Mouse (Mus musculus) G1E (cell line): ENCODE data around the gene Clba1. TPM values are rescaled to one million over a fixed set of nuclear protein-coding genes. Genes with fewer than 3 reads are reported as not detected.

Experiments
- ATAC-seq: 2 replicates; pipeline ENCODE4 v1.8.0; 2016; ENCODE audit warnings: mild to moderate bottlenecking; ENCODE audit not compliant: insufficient number of reproducible peaks, poor library complexity, low FRiP score, severe bottlenecking; ENCODE audit errors: extremely low read depth
- DNase-seq: peaks from one replicate; pipeline ENCODE4 v3.0.0; 2012; ENCODE audit warnings: low spot score
- H3K27me3 ChIP-seq: 2 replicates; pipeline ENCODE4 v1.6.1; 2012; ENCODE audit warnings: mild to moderate bottlenecking, low read length, inconsistent platforms; ENCODE audit not compliant: insufficient read depth
- H3K36me3 ChIP-seq: replicated peaks from 2 replicates; pipeline ENCODE3; 2012; ENCODE audit warnings: mild to moderate bottlenecking, inconsistent platforms
- H3K4me1 ChIP-seq: 2 replicates; pipeline ENCODE4 v1.6.1; 2012; ENCODE audit warnings: low read depth, low read length, inconsistent platforms, mixed read lengths; ENCODE audit not compliant: insufficient read depth
- H3K4me3 ChIP-seq: 2 replicates; pipeline ENCODE4 v1.5.1; 2012; ENCODE audit warnings: low read depth, mild to moderate bottlenecking, inconsistent platforms, low read length, moderate library complexity, mixed read lengths
- H3K9me3 ChIP-seq: replicated peaks from 2 replicates; pipeline ENCODE4 v1.6.1; 2012; ENCODE audit warnings: inconsistent platforms
- CTCF ChIP-seq: IDR thresholded peaks from 2 replicates; pipeline ENCODE4 v1.5.1; 2012; ENCODE audit warnings: low read depth, low read length, inconsistent platforms, mixed read lengths
- GATA1 ChIP-seq: IDR thresholded peaks from 2 replicates; pipeline ENCODE4 v1.6.1; 2012; ENCODE audit warnings: borderline replicate concordance, low read length, inconsistent platforms, mixed read lengths
- GATA2 ChIP-seq: IDR thresholded peaks from 2 replicates; pipeline ENCODE4 v1.6.1; 2012; ENCODE audit warnings: low read depth, low read length, inconsistent platforms, borderline replicate concordance
- POLR2AphosphoS5 ChIP-seq: IDR thresholded peaks from 2 replicates; pipeline ENCODE4 v1.6.1; 2012; ENCODE audit warnings: low read depth, low read length, inconsistent platforms; ENCODE audit not compliant: insufficient replicate concordance
- TAL1 ChIP-seq: conservative IDR thresholded peaks from 2 replicates; pipeline ENCODE4 v1.6.1; 2012; ENCODE audit warnings: low read depth, low read length, inconsistent platforms, mixed read lengths
- polyA plus RNA-seq: library from polyadenylated mRNA; stranded (reverse); fragments of >175 nt; gene quantifications from 2 replicates; pipeline ENCODE4 v1.2.3, GENCODE M21; 2012
- total RNA-seq, 2 experiments: library from RNA; stranded (forward) in 1 of 2; stranded (reverse) in 1 of 2; fragments of 200-1000 nt in 1 of 2; fragments of >200 nt in 1 of 2; fragmentation: Nextera tagmentation in 1 of 2; gene quantifications; 2 replicates each; pipeline ENCODE4 v1.2.3; 2014 to 2017

Clba1 gene
- total RNA-seq (2014; fragmentation: Nextera tagmentation) (0.49 and 0.83 TPM in 2 replicates), total RNA-seq (2017) (1.5 and 2.8 TPM in 2 replicates), polyA plus RNA-seq (5.3 and 7.5 TPM in 2 replicates)

DNA sequence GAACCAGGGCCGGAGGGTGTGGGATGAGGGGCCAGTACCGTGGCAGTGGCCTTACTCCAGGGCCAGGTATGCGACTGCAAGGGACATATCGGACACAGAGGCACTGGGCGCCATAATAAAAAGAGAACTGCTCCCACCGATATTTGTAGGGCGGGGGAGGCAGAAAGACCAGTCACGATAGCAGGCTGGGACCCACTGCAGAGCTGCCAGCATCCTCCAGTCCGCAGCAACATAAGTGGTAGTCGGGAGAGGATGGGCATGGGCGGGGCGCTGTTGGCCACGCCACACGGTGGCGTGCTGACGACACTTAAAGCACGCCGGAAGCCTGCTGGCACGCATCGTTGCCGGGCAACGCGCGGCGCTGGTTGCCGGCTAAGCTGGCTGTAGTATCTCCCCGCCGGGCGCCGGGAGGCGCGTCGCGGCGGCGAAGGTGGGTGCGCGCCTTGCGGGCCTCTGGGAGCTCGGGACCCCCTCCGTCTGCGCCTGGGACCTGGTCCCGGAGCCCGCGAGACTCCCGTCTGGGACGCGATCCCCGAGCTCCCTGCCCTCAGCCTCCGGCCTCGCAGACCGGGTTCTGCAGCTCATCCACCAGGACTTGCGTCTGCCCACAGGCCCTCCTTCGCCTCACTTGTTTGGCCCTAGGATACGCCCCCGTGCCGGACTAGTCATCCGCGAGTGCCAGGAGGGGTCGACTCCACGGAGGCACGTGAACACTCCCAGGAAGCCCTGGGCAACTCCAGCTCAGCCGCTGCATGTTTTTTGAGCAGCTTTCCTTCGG is at the start of gene Clba1:
Gene Clba1 (plus strand): TSS at position 351 of the 778 bp plus-strand sequence.
- no peak for TF ChIP-seq GATA2
- TF ChIP-seq POLR2AphosphoS5 = no peak
- TF ChIP-seq CTCF = no peak
- no peak for TF ChIP-seq TAL1
- TF ChIP-seq GATA1 = no peak
- Histone ChIP-seq H3K9me3 (no peaks in the 10 kb centered on the region), H3K27me3 (peaks cover 55% of the 10 kb centered on the region), H3K4me3 (peak within 1 kb of the TSS; percentile 73), H3K36me3 (peaks cover 32% of the 10 kb centered on the region), H3K4me1 (peaks cover 36% of the 10 kb centered on the region)
- ATAC-seq = peak; percentile 94
- DNase-seq = peak; percentile 98

DNA sequence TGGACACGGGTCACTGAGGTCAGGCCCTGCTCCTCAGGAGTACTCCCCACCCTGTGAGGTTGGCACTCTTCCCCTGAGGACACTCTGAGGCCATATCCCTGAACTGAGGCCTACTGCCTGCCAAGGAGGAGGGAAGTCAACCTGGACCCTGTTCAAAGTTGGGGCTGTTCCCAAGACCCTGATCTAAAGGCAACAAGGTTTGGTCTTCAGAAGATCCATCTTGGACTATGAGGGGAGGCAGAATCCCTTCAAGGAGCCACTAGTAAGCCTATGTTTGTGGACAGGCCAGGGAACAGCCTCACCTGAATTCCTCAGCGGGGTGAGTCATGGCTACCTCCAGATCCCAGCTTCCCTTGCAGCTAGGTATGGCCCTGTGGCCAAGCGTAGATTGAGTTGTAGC is 49.3 kb upstream of the Clba1 start:
- Histone ChIP-seq H3K9me3 (no peaks in the 10 kb centered on the region), H3K4me1 (peaks cover 14% of the 10 kb centered on the region), H3K4me3 (no peak overlapping the region), H3K36me3 (no peaks in the 10 kb centered on the region), H3K27me3 (peaks cover 23% of the 10 kb centered on the region; the same call in 1 of the 2 replicates)
- ATAC-seq (no peak), DNase-seq (no peak)
- TF ChIP-seq CTCF (no peak), GATA1 (no peak), POLR2AphosphoS5 (no peak), TAL1 (no peak), GATA2 (no peak)

DNA sequence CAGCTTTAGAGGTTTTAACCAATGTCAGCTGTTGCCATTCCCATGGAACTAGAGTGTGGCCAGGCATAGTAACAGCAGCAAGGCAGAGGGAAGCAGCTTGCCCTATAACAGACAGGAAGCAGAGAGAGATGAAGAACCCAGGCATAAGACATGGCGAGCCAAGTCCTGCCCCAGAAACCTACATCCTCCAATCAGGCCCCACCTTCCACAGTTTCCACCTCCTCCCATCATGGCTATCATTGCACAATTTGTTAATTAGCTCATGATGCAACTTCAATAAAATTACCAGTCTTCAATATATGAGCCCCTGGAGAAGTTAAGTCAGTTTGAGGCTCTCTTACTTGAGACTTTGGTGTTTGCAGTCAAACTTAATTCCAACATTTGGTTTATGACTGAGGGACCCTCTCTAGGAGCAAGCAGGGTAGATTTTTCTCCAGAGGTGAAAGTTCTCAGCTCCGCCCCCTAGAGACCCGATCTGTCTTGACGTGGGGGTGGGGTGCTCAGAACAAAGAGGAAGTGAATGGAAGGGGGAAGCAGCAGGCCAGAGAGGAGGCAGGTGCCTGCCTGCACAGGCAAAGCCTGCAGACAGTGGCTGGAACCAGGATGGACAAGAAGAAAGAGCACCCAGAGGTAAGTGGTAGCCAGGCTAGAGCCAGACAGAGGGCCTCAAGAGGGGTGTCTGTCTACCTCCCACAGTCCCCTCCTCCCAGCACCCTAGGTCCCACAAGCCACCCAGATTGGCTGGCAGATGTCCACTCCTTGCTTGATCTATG is 48.4 kb upstream of the Clba1 start, which contains the start of gene Pld4:
Gene Pld4 (plus strand): TSS at position 502 of the 773 bp plus-strand sequence.
- TF ChIP-seq TAL1 (no peak), CTCF (no peak), GATA2 (no peak), GATA1 (no peak), POLR2AphosphoS5 (no peak)
- H3K4me1 ChIP-seq = peaks cover 14% of the 10 kb centered on the region
- H3K4me3 ChIP-seq = 0 out of 2 replicates have a peak within 1 kb of the TSS, but pooled peaks have one; percentile 1
- DNase-seq (peak; percentile 65), ATAC-seq (no peak)
- no peaks in the 10 kb centered on the region for H3K9me3 ChIP-seq
- H3K27me3 ChIP-seq = peaks cover 23% of the 10 kb centered on the region; the same call in 1 of the 2 replicates
- no peaks in the 10 kb centered on the region for H3K36me3 ChIP-seq

DNA sequence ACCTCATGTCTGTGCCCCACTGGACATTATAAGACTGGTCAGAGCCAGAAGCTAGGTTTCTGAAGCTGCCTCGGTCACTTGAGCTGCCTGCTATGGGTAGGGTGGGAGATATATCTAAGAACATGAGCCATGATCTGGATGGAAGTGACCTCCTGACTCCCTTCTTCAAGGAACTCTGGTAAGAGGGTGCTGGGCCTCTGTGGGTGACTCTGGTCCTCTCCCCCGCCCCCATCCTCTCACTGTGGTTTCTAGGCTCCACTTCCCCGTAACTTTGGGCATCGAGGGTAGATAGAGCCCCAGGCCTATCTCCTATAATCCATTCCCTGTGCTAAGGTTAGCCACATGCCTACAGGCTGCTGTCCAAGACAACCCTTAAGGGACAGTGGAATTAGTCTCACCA is 47.3 kb upstream of the Clba1 start:
- no peak for ATAC-seq
- Histone ChIP-seq H3K9me3 (no peaks in the 10 kb centered on the region), H3K27me3 (peaks cover 20% of the 10 kb centered on the region; the same call in 1 of the 2 replicates), H3K4me3 (no peak overlapping the region), H3K4me1 (peaks cover 14% of the 10 kb centered on the region), H3K36me3 (no peaks in the 10 kb centered on the region)
- no peak for DNase-seq
- TF ChIP-seq GATA1 (no peak), CTCF (no peak), GATA2 (no peak), POLR2AphosphoS5 (no peak), TAL1 (no peak)

DNA sequence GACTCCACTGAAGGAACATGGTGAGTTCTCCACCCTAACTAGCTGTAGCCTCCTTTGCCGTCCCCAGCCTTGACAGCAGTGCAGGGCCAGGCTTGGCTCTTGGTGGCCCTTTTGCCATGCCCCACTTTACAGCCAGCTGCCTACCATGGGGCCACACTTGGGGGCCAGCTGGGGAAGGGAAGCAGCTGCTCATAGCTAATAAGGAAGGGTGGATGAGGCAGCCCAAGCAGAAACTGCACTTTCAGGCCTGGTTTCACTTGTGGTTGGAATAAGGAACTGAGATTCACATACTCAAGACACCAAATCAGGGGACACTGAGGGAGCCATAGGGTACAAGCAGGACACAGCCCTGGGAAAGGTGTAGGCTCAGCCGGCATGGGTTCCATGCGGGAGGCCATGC is 46.7 kb upstream of the Clba1 start:
- no peak for DNase-seq
- TF ChIP-seq GATA2 (no peak), POLR2AphosphoS5 (no peak), TAL1 (no peak), GATA1 (no peak), CTCF (no peak)
- Histone ChIP-seq H3K27me3 (peaks cover 16% of the 10 kb centered on the region; the same call in 1 of the 2 replicates), H3K4me3 (no peak overlapping the region), H3K9me3 (no peaks in the 10 kb centered on the region), H3K4me1 (peaks cover 14% of the 10 kb centered on the region), H3K36me3 (no peaks in the 10 kb centered on the region)
- ATAC-seq = no peak

DNA sequence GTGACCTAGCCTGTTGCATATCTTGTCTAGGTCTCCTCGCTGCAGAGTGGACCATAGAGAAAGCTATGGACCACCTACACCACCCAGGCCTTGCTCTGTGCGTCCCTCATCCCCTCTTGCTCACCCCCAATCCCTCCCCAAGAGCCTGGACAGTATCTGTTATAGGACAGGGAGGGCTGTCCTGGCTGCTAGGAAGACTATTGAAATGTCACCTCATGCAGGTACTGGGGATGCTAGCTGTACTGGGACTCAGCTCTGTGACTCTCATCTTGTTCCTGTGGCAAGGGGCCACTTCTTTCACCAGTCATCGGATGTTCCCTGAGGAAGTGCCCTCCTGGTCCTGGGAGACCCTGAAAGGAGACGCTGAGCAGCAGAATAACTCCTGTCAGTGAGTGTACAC is 45.6 kb upstream of the Clba1 start:
- no peak overlapping the region for H3K4me3 ChIP-seq

More for the DNA sequence above, 45.6 kb upstream of the Clba1 start:
- H3K4me1 ChIP-seq = peaks cover 14% of the 10 kb centered on the region
- DNase-seq (no peak), ATAC-seq (no peak)
- H3K27me3 ChIP-seq = peaks cover 16% of the 10 kb centered on the region; the same call in 1 of the 2 replicates
- no peaks in the 10 kb centered on the region for H3K9me3 ChIP-seq
- H3K36me3 ChIP-seq = no peaks in the 10 kb centered on the region
- no peak for TF ChIP-seq GATA2
- no peak for TF ChIP-seq TAL1
- no peak for TF ChIP-seq GATA1
- TF ChIP-seq POLR2AphosphoS5 = no peak
- no peak for TF ChIP-seq CTCF
